Mouse (Mus musculus) forebrain, postnatal 0 days (tissue): ENCODE results near the gene Aldh3a1. TPM values are rescaled to one million over a fixed set of nuclear protein-coding genes. Genes with fewer than 3 reads are reported as not detected.

Experiments
- ATAC-seq: fragments of 200-750 bp; cut with Nextera tagmentation; 2 replicates; pipeline ENCODE4 v1.8.0; 2017; ENCODE audit warnings: mild to moderate bottlenecking, moderate library complexity
- DNase-seq: peaks from one replicate; pipeline ENCODE4 v3.0.0-alpha.2; 2015
- H3K27ac ChIP-seq: fragments of 300-500 bp; sonication (generic); 2 replicates; pipeline ENCODE4 v1.5.1; 2014; ENCODE audit warnings: low read depth, mild to moderate bottlenecking, antibody characterized with exemption, low read length, moderate library complexity, mixed read lengths
- H3K27me3 ChIP-seq: fragments of 300-500 bp; sonication (generic); 2 replicates; pipeline ENCODE4 v1.6.1; 2014; ENCODE audit warnings: mild to moderate bottlenecking, low read length, mixed read lengths; ENCODE audit not compliant: insufficient read depth
- H3K36me3 ChIP-seq: fragments of 300-500 bp; sonication (generic); 2 replicates; pipeline ENCODE4 v1.6.1; 2014; ENCODE audit warnings: mild to moderate bottlenecking, moderate library complexity; ENCODE audit not compliant: insufficient read depth
- H3K4me1 ChIP-seq: fragments of 300-500 bp; sonication (generic); 2 replicates; pipeline ENCODE4 v1.6.1; 2014; ENCODE audit warnings: antibody characterized with exemption; ENCODE audit not compliant: insufficient read depth
- H3K4me2 ChIP-seq: fragments of 300-500 bp; sonication (generic); 2 replicates; pipeline ENCODE4 v1.6.1; 2014; ENCODE audit warnings: low read depth, mild to moderate bottlenecking, moderate library complexity
- H3K4me3 ChIP-seq: fragments of 300-500 bp; sonication (generic); 2 replicates; pipeline ENCODE4 v1.5.1; 2014; ENCODE audit warnings: low read depth, low read length, mixed read lengths
- H3K9ac ChIP-seq: fragments of 300-500 bp; sonication (generic); 2 replicates; pipeline ENCODE4 v1.6.1; 2014; ENCODE audit warnings: mild to moderate bottlenecking
- H3K9me3 ChIP-seq: fragments of 300-500 bp; sonication (generic); 2 replicates; pipeline ENCODE4 v1.6.1; 2016; ENCODE audit warnings: low read length
- CTCF ChIP-seq: sonication (generic); IDR thresholded peaks from 2 replicates; pipeline ENCODE4 v1.5.1; 2016; ENCODE audit warnings: antibody characterized with exemption, control low read depth, low read depth
- WGBS: fragments of 180-500 bp; shearing (Covaris S2); extraction: QIAGEN DNeasy Blood & Tissue Kit; methylation state at CpG from one replicate; pipeline ENCODE4 v1.1.7; 2014; 5-methylcytosine and 5-hydroxymethylcytosine counted together
- polyA plus RNA-seq: library from polyadenylated mRNA; unstranded; fragments of >200 nt; fragmentation: Nextera tagmentation; extraction: Ambion mirVana; gene quantifications from 2 replicates; pipeline ENCODE4 v1.2.1, GENCODE M21; 2015
- total RNA-seq: library from RNA; depleted of rRNA; stranded (reverse); fragments of >200 nt; gene quantifications from 2 replicates; pipeline ENCODE4 v1.2.3, GENCODE M21; 2014; rRNA removed

Gene Aldh3a1
- total and polyA plus RNA-seq, 2 experiments from 2014 or later: 1.2 TPM; not detected in 1

DNA sequence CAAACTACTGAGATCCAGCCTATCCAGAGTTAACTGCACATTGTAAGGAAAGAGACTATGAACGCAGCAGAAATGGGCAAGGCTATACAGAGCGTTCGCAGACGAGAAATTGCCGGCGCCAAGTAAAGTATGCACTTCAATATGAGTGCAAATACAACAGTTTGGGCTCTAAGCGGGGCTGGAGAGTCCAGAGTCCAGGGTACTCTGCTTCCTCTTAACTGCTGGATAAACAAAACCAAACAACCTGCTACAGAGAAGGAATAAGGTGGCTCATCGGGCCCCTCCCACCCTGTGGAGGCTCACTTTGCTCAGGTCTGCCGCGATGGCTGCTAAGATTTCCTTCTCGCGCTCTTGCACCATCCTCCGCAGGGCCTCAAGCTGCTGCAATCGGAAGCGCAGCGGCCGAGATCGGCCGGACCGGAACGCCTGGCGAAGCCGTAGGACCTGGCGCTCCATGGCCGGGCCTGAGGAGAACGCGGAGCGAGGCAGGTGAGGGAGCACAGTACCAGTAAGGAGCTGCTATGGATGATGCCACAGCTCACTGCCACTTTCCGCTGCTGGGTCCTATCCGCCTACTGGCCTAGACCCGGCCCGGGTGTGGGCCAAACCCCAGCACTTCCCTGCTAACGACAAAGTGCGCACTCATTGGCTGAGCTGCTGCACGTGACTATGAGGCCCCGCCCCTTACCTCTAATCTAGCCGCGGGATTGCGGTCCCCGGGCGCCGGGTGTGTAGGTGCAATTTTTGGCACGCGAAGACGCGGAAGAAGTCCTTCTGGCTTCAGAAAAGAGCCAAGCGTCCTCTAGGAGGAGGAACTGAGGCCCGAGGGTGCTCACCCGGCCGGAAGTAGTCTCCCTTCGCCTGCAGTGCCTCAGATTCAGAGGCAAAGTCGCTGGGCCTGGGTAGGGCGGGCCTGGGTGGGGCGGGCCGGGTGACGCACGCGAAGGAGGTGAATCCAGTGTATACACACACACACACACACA is 59.5 kb downstream of the Aldh3a1 start, which contains the start of gene Aldh3a2:
Gene Aldh3a2 (minus strand): TSS at position 914 of the 983 bp plus-strand sequence.
- Histone ChIP-seq H3K9me3 (no peaks in the 10 kb centered on the region), H3K4me1 (peaks cover 3% of the 10 kb centered on the region; the same call in 1 of the 2 replicates), H3K4me3 (peak within 1 kb of the TSS; percentile 73), H3K27ac (peak within 1 kb of the TSS; percentile 96), H3K9ac (peak within 1 kb of the TSS; percentile 86), H3K27me3 (no peaks in the 10 kb centered on the region), H3K4me2 (peak within 1 kb of the TSS; percentile 71), H3K36me3 (peaks cover 19% of the 10 kb centered on the region)
- DNase-seq (peak; percentile 96), ATAC-seq (peak; percentile 99)
- 4% methylated on average over 58 of the region's 58 CpGs for WGBS
- TF ChIP-seq CTCF: peak; percentile 2; the same call in 1 of the 2 replicates

Other genes with a start within 250 kb of the Aldh3a1 start
- 7.3 and 8.8 TPM in 2 replicates for gene Kcnj12, start 185.0 kb upstream of the Aldh3a1 start, total RNA-seq
- 1.7 and 3.1 TPM in 2 replicates for gene Kcnj12, start 185.0 kb upstream of the Aldh3a1 start, polyA plus RNA-seq
- gene Tnfrsf13b, start 80.8 kb upstream of the Aldh3a1 start, total RNA-seq: 1.1 and 4.2 TPM in 2 replicates
- gene Tnfrsf13b, start 80.8 kb upstream of the Aldh3a1 start, polyA plus RNA-seq: 0.83 and 1.4 TPM in 2 replicates
- gene Usp22, start 32.5 kb upstream of the Aldh3a1 start, total RNA-seq: 545 and 656 TPM in 2 replicates
- gene Usp22, start 32.5 kb upstream of the Aldh3a1 start, polyA plus RNA-seq: 345 and 405 TPM in 2 replicates
- gene Aldh3a2, start 59.9 kb downstream of the Aldh3a1 start, total RNA-seq: 32.5 and 50.2 TPM in 2 replicates
- gene Aldh3a2, start 59.9 kb downstream of the Aldh3a1 start, polyA plus RNA-seq: 25.9 and 34.0 TPM in 2 replicates
- gene Slc47a2, start 135.3 kb downstream of the Aldh3a1 start, total RNA-seq: 0.08 TPM in 1 of 2 replicates, not detected in the other
- gene Slc47a2, start 135.3 kb downstream of the Aldh3a1 start, polyA plus RNA-seq: not detected in 2 replicates
- 1.5 and 2.3 TPM in 2 replicates for gene Slc47a1, start 170.8 kb downstream of the Aldh3a1 start, total RNA-seq
- 0.75 and 1.3 TPM in 2 replicates for gene Slc47a1, start 170.8 kb downstream of the Aldh3a1 start, polyA plus RNA-seq
- 85.9 and 91.3 TPM in 2 replicates for gene Rnf112, start 246.6 kb downstream of the Aldh3a1 start, total RNA-seq
- 17.4 and 27.3 TPM in 2 replicates for gene Rnf112, start 246.6 kb downstream of the Aldh3a1 start, polyA plus RNA-seq